Mouse (Mus musculus): ENCODE measurements around the gene Bcl2.

DNA sequence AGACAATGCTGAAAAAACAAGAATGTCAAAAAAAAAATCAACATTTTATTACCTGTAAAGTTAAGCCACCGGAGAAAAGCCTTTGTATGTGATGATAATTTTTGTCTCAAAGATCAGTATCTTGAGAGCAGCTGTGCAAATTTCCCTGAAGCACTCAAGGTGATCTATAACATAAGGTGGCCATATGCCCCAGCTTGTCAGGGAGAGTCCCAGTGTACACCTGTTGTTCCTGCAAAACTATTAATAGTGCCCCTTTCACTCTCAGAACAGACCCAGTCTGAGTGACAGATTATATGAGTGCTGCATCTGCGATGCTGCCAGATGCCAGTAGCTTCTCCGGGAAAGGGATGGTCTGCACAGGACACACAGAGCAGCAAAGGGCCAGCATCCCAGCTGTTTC lies 95.3 kb downstream of the Bcl2 start:
- TF ChIP-seq CTCF (IDR thresholded peaks at IDR 0.05; ENCODE audit: borderline replicate concordance, control insufficient read depth, extremely low read depth, insufficient read depth, low read length, poor library complexity) (no peak), POLR2A (IDR thresholded peaks at IDR 0.05; ENCODE audit: control insufficient read depth, extremely low read depth, insufficient read depth, low read length, poor library complexity) (no peak)

All from thymus, adult 2 months (tissue).